Mouse (Mus musculus): ENCODE measurements around the gene Gm17655.
"Not testable (repeated sequence)": the region's sequence is repeated elsewhere in the genome, so short reads cannot be mapped to it uniquely, and the experiment has no call there.

The Gm17655 gene

DNA sequence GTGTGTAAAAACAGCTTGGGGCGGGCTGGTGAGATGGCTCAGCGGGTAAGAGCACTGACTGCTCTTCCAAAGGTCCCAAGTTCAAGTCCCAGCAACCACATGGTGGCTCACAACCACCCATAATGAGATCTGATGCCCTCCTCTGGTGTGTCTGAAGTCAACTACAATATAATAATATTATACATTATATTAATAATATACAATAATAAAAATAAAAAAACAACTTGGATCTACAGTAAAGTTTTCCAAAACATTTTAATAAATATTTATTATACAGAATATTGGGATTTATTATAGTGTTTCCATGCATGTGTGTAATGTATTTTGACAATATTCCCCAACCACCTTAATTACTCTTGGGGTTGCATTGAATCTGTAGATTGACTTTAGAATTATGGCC, at the start of gene Gm17655:
Gene Gm17655, minus strand, starts transcription at position 101 of the 400 bp plus-strand sequence.
- H3K4me1 ChIP-seq (replicated peaks; ENCODE audit: low read depth, low read length) = not testable (repeated sequence)

DNA sequence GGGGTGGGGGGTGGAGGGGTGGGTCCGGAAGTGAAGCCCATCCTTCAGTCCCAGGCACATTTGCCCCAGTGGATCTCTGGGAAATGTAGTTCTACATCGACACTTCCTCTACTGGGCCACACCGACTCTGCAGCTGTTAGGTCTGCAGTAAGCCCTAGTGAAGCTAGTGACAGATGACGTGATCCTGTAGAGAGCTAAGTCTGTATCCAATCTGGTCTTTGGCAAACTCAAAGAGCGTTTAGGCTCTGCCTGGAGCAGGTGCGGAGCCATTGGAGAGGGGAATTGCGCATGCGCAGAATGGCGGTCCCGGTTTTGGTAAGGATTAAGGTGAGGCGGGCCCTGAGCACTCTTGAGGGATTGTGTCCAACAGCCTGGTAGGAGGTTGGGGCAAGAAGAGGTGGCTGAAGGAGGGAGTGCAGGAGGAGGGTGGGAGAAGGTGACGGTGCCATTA, 37.7 kb upstream of the Gm17655 start, which contains the start of gene Zfp605:
Gene Zfp605, plus strand, starts transcription at position 102 of the 451 bp plus-strand sequence.
- TF ChIP-seq CTCF (conservative IDR thresholded peaks at IDR 0.05; ENCODE audit: low read length) (no peak), POU5F1 (IDR thresholded peaks at IDR 0.05; ENCODE audit: borderline replicate concordance, low read length) (no peak)
- Histone ChIP-seq H3K4me3 (replicated peaks; ENCODE audit: low read length) (peak within 1 kb of the TSS; percentile 85), H3K36me3 (ENCODE audit: insufficient read depth, low read length) (peaks cover 42% of the 10 kb centered on the region), H3K27me3 (ENCODE audit: insufficient read depth, low read length) (no peaks in the 10 kb centered on the region), H3K4me1 (replicated peaks; ENCODE audit: low read depth, low read length) (peaks cover 36% of the 10 kb centered on the region), H3K9me3 (ENCODE audit: low read length) (no peaks in the 10 kb centered on the region)

More for the DNA sequence above, at the start of gene Gm17655:
- H3K36me3 ChIP-seq (ENCODE audit: insufficient read depth, low read length); H3K4me3 ChIP-seq (replicated peaks; ENCODE audit: low read length); H3K27me3 ChIP-seq (ENCODE audit: insufficient read depth, low read length): not testable (repeated sequence)
- peaks cover 28% of the 10 kb centered on the region for H3K9me3 ChIP-seq (ENCODE audit: low read length)

DNA sequence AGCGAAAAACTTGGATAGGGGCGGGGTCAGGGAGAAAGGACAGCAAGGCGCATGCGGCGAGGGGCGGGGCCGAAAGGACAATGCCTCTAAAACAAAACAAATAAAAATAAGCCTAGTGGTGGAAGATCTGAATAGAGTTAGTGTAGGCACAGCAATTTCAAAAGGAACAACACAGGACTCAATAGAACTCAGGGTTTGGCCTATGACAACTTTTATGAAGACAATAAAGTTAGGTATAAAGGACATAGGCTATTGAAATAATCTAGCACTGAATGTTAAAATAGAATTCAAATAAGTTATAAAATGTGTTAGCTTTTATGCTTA, 36.0 kb upstream of the Gm17655 start:
- H3K4me1 ChIP-seq (replicated peaks; ENCODE audit: low read depth, low read length) = peaks cover 54% of the 10 kb centered on the region
- no peaks in the 10 kb centered on the region for H3K9me3 ChIP-seq (ENCODE audit: low read length)
- no peak for TF ChIP-seq CTCF (conservative IDR thresholded peaks at IDR 0.05; ENCODE audit: low read length)
- no peak for TF ChIP-seq NANOG (IDR thresholded peaks at IDR 0.05; ENCODE audit: borderline replicate concordance, low read length)
- TF ChIP-seq POU5F1 (IDR thresholded peaks at IDR 0.05; ENCODE audit: borderline replicate concordance, low read length) = no peak
- peak overlapping the region; percentile 94 for H3K4me3 ChIP-seq (replicated peaks; ENCODE audit: low read length)
- no peaks in the 10 kb centered on the region for H3K27me3 ChIP-seq (ENCODE audit: insufficient read depth, low read length)
- H3K36me3 ChIP-seq (ENCODE audit: insufficient read depth, low read length) = peaks cover 50% of the 10 kb centered on the region

DNA sequence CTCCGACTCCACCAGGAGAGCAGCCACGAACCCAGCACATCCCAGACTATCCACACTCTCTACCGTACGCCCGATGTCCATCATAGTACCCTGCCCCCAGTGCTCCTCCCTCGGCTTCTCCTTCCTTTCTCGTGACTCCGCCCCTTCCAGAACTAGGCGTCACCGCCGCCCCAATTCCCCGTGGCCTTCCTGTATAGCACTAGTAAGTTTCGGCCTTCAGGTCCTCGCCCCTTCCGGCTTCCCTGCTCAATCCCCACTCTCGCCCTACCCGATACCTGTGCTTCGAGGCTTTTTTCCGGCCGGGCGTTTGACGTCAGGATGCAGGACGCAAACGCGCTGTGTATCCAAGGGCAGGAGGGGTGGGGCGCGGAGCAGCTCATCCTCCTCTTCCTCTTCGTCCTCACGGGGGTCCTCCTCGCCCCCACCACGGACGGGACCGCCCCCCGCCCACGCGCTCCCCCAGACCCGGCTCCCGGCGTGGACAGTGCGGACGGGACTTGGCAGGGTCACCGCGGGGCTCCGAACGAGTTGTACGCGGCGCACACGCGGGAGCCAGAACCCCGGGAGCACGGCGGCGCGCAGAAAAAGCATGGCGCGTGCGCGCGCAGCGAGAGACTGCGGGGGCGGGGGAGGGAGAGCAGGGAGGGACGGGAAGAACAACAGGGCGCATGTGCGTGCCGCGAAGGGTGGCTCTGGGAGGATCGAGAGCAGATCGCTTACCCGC, 35.4 kb upstream of the Gm17655 start, which contains the start of gene Gtpbp6:
Gene Gtpbp6, minus strand, starts transcription at position 617 of the 724 bp plus-strand sequence.
- Histone ChIP-seq H3K4me3 (replicated peaks; ENCODE audit: low read length) (peak within 1 kb of the TSS; percentile 94), H3K36me3 (ENCODE audit: insufficient read depth, low read length) (peaks cover 50% of the 10 kb centered on the region), H3K9me3 (ENCODE audit: low read length) (no peaks in the 10 kb centered on the region), H3K4me1 (replicated peaks; ENCODE audit: low read depth, low read length) (peaks cover 59% of the 10 kb centered on the region), H3K27me3 (ENCODE audit: insufficient read depth, low read length) (no peaks in the 10 kb centered on the region)
- TF ChIP-seq NANOG (IDR thresholded peaks at IDR 0.05; ENCODE audit: borderline replicate concordance, low read length) = no peak
- TF ChIP-seq POU5F1 (IDR thresholded peaks at IDR 0.05; ENCODE audit: borderline replicate concordance, low read length) = no peak
- no peak for TF ChIP-seq CTCF (conservative IDR thresholded peaks at IDR 0.05; ENCODE audit: low read length)

DNA sequence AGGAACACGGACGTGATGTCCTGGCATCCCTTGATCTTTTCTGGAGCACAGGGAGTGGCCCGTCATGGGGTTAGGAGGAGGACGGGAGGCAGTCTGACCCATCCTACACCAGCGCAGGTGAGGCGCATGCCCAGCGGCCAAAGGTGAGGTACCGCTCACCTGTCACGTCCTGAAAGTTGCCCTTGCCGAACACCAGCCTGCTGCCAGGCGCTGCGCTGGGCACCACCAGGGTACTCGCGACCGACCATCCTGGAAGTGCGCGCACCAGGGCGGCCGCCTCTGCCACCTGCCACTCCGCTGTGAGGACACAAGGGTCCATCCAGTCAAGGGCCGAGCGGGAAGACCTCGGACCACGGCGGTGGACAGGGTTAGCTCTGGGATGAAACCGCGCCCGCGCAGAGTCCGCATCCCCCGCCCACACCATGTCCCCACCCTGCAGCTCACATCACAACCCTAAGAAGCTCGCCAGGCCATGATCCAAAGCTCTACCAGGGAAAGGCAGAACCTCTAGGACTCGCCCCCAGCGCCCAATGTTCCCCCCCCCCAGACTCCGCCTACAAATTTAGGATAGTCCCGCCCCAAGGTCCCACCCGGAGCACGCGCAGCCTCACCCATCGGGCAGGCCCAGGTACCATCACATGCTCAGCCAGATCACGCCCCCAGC, 34.7 kb upstream of the Gm17655 start:
- H3K36me3 ChIP-seq (ENCODE audit: insufficient read depth, low read length) = peaks cover 53% of the 10 kb centered on the region
- H3K9me3 ChIP-seq (ENCODE audit: low read length) = no peaks in the 10 kb centered on the region
- H3K27me3 ChIP-seq (ENCODE audit: insufficient read depth, low read length) = no peaks in the 10 kb centered on the region
- H3K4me1 ChIP-seq (replicated peaks; ENCODE audit: low read depth, low read length) = peaks cover 65% of the 10 kb centered on the region
- TF ChIP-seq POU5F1 (IDR thresholded peaks at IDR 0.05; ENCODE audit: borderline replicate concordance, low read length) (no peak), CTCF (conservative IDR thresholded peaks at IDR 0.05; ENCODE audit: low read length) (no peak), NANOG (IDR thresholded peaks at IDR 0.05; ENCODE audit: borderline replicate concordance, low read length) (no peak)
- H3K4me3 ChIP-seq (replicated peaks; ENCODE audit: low read length) = peak overlapping the region; percentile 94

DNA sequence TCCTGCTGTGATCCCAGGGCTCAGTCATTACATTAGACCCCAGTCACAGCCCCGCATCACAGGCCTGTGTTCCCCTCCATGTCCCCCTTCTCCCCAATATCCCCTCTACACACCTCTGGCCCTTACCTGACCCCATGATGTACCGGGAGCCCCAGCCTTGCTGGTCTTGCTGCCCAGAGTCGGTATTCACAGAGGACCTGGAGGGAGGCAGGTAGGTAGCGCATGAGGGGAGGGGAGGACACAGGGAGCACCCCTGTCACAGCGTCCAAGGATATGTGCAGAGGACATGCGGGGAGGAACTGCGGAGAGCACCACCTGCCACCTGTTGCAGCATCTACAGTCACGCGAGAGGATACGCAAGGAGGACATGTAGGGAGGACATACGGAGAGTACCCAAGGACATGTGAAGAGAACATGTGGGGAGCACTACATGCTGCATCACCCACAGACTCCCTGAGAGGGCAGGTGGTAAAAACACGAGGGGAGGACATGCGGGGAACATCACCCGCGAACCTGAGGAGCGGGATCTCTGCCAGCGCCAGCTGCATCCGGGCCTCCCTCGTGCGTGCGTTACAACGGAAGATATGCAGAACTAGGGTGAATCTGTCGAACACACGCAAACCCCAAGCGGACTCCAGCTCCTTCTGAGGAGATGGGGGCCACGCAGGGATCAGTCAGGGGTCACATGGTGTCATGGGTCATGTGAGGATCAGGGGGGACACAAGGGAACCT, 34.0 kb upstream of the Gm17655 start:
- H3K27me3 ChIP-seq (ENCODE audit: insufficient read depth, low read length) = no peaks in the 10 kb centered on the region
- peaks cover 50% of the 10 kb centered on the region for H3K36me3 ChIP-seq (ENCODE audit: insufficient read depth, low read length)
- no peaks in the 10 kb centered on the region for H3K9me3 ChIP-seq (ENCODE audit: low read length)
- TF ChIP-seq POU5F1 (IDR thresholded peaks at IDR 0.05; ENCODE audit: borderline replicate concordance, low read length) (no peak), NANOG (IDR thresholded peaks at IDR 0.05; ENCODE audit: borderline replicate concordance, low read length) (no peak), CTCF (conservative IDR thresholded peaks at IDR 0.05; ENCODE audit: low read length) (no peak)
- H3K4me3 ChIP-seq (replicated peaks; ENCODE audit: low read length) = peak overlapping the region; percentile 94
- H3K4me1 ChIP-seq (replicated peaks; ENCODE audit: low read depth, low read length) = peaks cover 72% of the 10 kb centered on the region

DNA sequence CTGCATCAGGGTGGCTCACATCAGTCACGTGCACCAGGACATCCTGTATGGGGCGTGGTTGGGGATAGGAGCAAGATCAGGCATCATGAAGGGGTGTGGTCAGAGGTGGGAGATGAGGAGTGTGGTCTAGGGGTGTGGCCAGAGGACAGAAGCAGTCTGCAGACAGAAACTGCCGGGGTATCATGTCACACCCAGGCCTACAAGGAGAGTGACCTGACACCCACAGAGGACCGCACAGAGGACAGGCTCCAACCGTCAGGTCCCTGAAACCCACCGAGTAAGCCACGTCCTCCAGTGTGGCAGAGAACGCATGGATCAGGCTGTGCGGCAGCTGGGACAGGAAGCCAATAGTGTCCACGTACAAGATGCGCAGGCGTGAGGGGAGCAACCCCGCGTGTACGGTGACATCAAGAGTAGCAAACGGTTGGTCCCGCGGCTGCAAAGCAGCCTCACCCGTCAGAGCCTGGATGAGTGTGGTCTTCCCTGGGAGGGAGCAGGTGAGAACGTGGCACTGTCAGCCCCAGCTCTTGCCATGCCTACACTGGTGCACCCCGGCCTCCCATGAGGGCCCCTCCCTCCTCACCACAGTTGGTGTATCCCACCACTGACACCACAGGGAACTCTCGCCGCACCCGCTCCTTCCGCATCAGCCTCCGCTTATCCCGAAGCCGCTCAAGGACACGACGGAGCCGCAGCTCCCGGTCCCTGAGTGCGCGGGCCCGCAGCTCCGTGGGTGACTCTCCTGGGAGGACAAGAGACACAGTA, 32.5 kb upstream of the Gm17655 start:
- no peak for TF ChIP-seq CTCF (conservative IDR thresholded peaks at IDR 0.05; ENCODE audit: low read length)
- TF ChIP-seq NANOG (IDR thresholded peaks at IDR 0.05; ENCODE audit: borderline replicate concordance, low read length) = no peak
- no peak for TF ChIP-seq POU5F1 (IDR thresholded peaks at IDR 0.05; ENCODE audit: borderline replicate concordance, low read length)
- Histone ChIP-seq H3K27me3 (ENCODE audit: insufficient read depth, low read length) (no peaks in the 10 kb centered on the region), H3K4me1 (replicated peaks; ENCODE audit: low read depth, low read length) (peaks cover 80% of the 10 kb centered on the region), H3K36me3 (ENCODE audit: insufficient read depth, low read length) (peaks cover 50% of the 10 kb centered on the region), H3K9me3 (ENCODE audit: low read length) (no peaks in the 10 kb centered on the region), H3K4me3 (replicated peaks; ENCODE audit: low read length) (peak overlapping the region; percentile 94)
